Mouse (Mus musculus) lung, embryonic 15.5 days (tissue): Measurements from ENCODE around the gene Il15ra. TPM values are rescaled to one million over a fixed set of nuclear protein-coding genes. Genes with fewer than 3 reads are reported as not detected.
"Not testable (repeated sequence)": the region's sequence is repeated elsewhere in the genome, so short reads cannot be mapped to it uniquely, and the experiment has no call there.

Source experiments
- ATAC-seq: fragments of 200-750 bp; cut with Nextera tagmentation; 2 replicates; pipeline ENCODE4 v1.8.0; 2017; ENCODE audit warnings: moderate number of reproducible peaks, borderline replicate concordance; ENCODE audit not compliant: low FRiP score, low TSS enrichment; ENCODE audit errors: extremely low read depth
- H3K27ac ChIP-seq: fragments of 300-500 bp; sonication (generic); 2 replicates; pipeline ENCODE4 v1.5.1; 2015; ENCODE audit warnings: moderate library complexity, mild to moderate bottlenecking, inconsistent platforms
- H3K27me3 ChIP-seq: fragments of 300-500 bp; sonication (generic); 2 replicates; pipeline ENCODE4 v1.6.1; 2015; ENCODE audit warnings: inconsistent platforms
- H3K36me3 ChIP-seq: fragments of 300-500 bp; sonication (generic); 2 replicates; pipeline ENCODE4 v1.6.1; 2015; ENCODE audit warnings: inconsistent platforms
- H3K4me1 ChIP-seq: fragments of 300-500 bp; sonication (generic); 2 replicates; pipeline ENCODE4 v1.6.1; 2015; ENCODE audit warnings: inconsistent platforms
- H3K4me2 ChIP-seq: fragments of 300-500 bp; sonication (generic); 2 replicates; pipeline ENCODE4 v1.6.1; 2015; ENCODE audit warnings: inconsistent platforms, mild to moderate bottlenecking, moderate library complexity
- H3K4me3 ChIP-seq: fragments of 300-500 bp; sonication (generic); 2 replicates; pipeline ENCODE4 v1.5.1; 2015; ENCODE audit warnings: mild to moderate bottlenecking, inconsistent platforms
- H3K9ac ChIP-seq: fragments of 300-500 bp; sonication (generic); 2 replicates; pipeline ENCODE4 v1.6.1; 2015; ENCODE audit warnings: inconsistent platforms
- H3K9me3 ChIP-seq: fragments of 300-500 bp; sonication (generic); 2 replicates; pipeline ENCODE4 v1.6.1; 2016; ENCODE audit warnings: inconsistent platforms
- WGBS: fragments of 180-500 bp; shearing (Covaris S2); methylation state at CpG from one replicate; pipeline ENCODE4 v1.1.7; 2015; 5-methylcytosine and 5-hydroxymethylcytosine counted together
- polyA plus RNA-seq: library from polyadenylated mRNA; unstranded; fragments of >200 nt; fragmentation: Nextera tagmentation; extraction: Ambion mirVana; gene quantifications from 2 replicates; pipeline ENCODE4 v1.2.1, GENCODE M21; 2015

Il15ra gene
- polyA plus RNA-seq, 1 experiment from 2014 or later, result 4.5 TPM

- H3K27ac ChIP-seq, result no peak overlapping the region
- no peaks in the 10 kb centered on the region for H3K36me3 ChIP-seq
- no peaks in the 10 kb centered on the region; the same call in 1 of the 2 replicates for H3K27me3 ChIP-seq
- WGBS, result 84% methylated on average over 4 of the region's 4 CpGs
- no peak overlapping the region for H3K4me2 ChIP-seq
- no peak for ATAC-seq
- no peak overlapping the region for H3K4me3 ChIP-seq
- no peaks in the 10 kb centered on the region for H3K4me1 ChIP-seq
- no peaks in the 10 kb centered on the region for H3K9me3 ChIP-seq
- H3K9ac ChIP-seq, result no peak overlapping the region
Observed at GRCm38 (mm10) chr2:11686512-11686911, 18.6 kb upstream of the Il15ra start.

- H3K9me3 ChIP-seq, result no peaks in the 10 kb centered on the region
- WGBS, result 13% methylated on average over 3 of the region's 3 CpGs
- no peak overlapping the region for H3K9ac ChIP-seq
- no peaks in the 10 kb centered on the region for H3K36me3 ChIP-seq
- H3K27me3 ChIP-seq, result no peaks in the 10 kb centered on the region; the same call in 1 of the 2 replicates
- no peak overlapping the region for H3K4me2 ChIP-seq
- H3K4me1 ChIP-seq, result no peaks in the 10 kb centered on the region
- no peak overlapping the region for H3K4me3 ChIP-seq
- ATAC-seq, result no peak
- no peak overlapping the region for H3K27ac ChIP-seq
Observed at GRCm38 (mm10) chr2:11687436-11687835, 17.7 kb upstream of the Il15ra start.

DNA sequence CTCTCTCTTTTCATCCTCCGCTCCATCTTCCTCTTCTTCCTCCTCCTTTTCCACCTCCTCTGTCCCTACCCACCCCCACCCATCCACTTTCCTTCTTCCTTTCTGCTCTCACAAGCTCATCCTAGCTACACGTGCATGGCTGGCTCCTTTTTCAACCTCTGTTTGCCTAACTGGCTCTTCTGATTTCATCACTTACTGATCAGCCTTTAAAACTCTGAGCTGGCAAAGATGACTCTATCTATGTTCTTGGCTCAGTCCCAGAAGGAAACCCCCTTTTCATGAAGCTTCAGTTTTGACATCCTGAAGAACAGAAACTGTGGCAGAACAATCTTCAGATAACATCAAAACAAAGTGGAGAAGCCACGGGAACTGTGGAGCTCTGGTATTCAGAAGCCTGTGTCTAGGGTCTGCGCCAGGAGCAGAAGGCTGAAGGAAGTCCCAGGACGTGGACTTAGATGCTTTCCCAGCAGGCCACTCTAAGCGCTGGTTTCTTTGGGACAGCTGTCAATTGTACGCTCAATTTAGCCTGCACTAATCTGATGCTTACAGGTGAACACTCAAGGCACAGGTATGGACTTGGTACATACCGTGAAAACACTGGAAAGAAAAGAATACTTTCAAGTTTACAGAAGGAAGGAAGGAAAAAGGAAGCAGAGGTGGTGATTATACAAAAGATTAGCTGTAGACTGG lies 14.7 kb upstream of the Il15ra start:
- no peaks in the 10 kb centered on the region; the same call in 1 of the 2 replicates for H3K27me3 ChIP-seq
- WGBS, result 53% methylated on average over 8 of the region's 8 CpGs
- no peak overlapping the region for H3K9ac ChIP-seq
- no peak overlapping the region for H3K27ac ChIP-seq
- H3K4me1 ChIP-seq, result no peaks in the 10 kb centered on the region
- no peak overlapping the region for H3K4me2 ChIP-seq
- no peaks in the 10 kb centered on the region for H3K36me3 ChIP-seq
- no peaks in the 10 kb centered on the region for H3K9me3 ChIP-seq
- no peak for ATAC-seq
- no peak overlapping the region for H3K4me3 ChIP-seq

GRCm38 (mm10) chr2:11693352-11693751 lies 11.7 kb upstream of the Il15ra start:
- no peak for ATAC-seq
- no peaks in the 10 kb centered on the region for H3K27me3 ChIP-seq
- no peaks in the 10 kb centered on the region for H3K4me1 ChIP-seq
- H3K27ac ChIP-seq, result no peak overlapping the region
- H3K9ac ChIP-seq, result no peak overlapping the region
- no peak overlapping the region for H3K4me3 ChIP-seq
- no peak overlapping the region for H3K4me2 ChIP-seq
- H3K36me3 ChIP-seq, result no peaks in the 10 kb centered on the region
- no peaks in the 10 kb centered on the region for H3K9me3 ChIP-seq
- 77% methylated on average over 4 of the region's 4 CpGs for WGBS

DNA sequence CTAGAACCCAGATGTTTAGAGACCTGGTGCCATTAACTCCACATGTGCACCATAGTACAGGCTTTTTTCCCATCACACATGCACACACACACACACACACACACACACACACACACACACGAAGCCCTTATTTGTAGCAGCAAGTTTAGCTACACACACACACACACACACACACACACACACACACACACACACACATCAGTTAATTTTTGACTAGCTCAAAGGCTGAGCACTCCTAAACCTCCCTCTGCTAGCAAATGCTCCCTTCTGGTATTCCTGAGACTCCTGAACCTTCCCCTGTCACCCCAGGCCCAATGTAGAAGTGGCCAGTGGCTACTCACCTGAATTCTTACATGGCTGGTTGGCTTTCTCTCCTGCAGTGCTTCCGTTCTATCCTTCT lies 11.0 kb upstream of the Il15ra start:
- Histone ChIP-seq H3K4me3 (no peak overlapping the region), H3K9ac (no peak overlapping the region), H3K36me3 (no peaks in the 10 kb centered on the region), H3K27me3 (no peaks in the 10 kb centered on the region), H3K4me2 (no peak overlapping the region), H3K9me3 (no peaks in the 10 kb centered on the region), H3K4me1 (no peaks in the 10 kb centered on the region), H3K27ac (no peak overlapping the region)
- no peak for ATAC-seq
- 65% methylated on average over 2 of the region's 2 CpGs for WGBS

DNA sequence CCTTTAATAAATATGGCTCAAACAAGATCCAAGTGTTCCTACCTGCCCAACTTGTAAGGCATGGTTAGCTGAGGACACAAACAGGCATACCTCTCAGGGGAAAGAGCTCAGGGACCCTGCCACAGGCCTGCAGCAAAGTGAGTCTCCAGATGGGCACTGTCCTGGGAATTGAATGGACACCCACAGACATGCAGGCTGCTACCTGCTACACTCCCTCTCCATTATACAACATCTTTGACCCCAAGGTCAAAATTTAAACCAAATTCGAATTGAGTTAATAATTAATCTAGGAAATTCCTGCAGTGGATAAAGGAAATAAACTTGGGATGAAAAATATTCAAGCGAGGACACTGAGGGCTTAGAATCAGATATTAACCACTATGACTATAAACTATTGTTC lies 9.2 kb upstream of the Il15ra start:
- Histone ChIP-seq H3K4me1 (no peaks in the 10 kb centered on the region), H3K4me3 (no peak overlapping the region), H3K9me3 (no peaks in the 10 kb centered on the region), H3K27me3 (no peaks in the 10 kb centered on the region), H3K36me3 (no peaks in the 10 kb centered on the region), H3K4me2 (no peak overlapping the region), H3K9ac (no peak overlapping the region), H3K27ac (no peak overlapping the region)
- ATAC-seq, result no peak
- WGBS, result 55% methylated on average over 2 of the region's 2 CpGs

DNA sequence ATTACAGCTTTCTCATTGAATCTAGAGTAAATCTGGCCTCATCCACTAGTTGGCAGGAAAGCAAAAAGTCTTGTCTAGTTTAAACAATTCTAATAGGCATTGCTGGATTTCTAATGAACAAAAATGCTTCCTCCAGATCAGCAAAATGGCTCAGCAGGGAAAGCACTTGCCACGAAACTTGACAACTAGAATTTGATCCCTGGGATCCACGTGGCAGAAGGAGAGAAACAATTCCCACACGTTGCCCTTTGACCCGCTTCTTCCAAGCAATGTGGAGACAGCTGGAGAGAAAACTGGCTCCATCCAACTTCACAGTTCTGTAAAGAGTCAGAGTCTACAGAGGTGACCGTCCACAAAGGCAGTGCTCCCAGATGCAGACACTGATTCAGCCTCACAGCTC lies 6.1 kb upstream of the Il15ra start:
- 58% methylated on average over 5 of the region's 5 CpGs for WGBS
- H3K4me2 ChIP-seq, result no peak overlapping the region
- ATAC-seq, result no peak
- H3K9ac ChIP-seq, result no peak overlapping the region
- no peaks in the 10 kb centered on the region for H3K9me3 ChIP-seq
- no peak overlapping the region for H3K27ac ChIP-seq
- no peaks in the 10 kb centered on the region for H3K36me3 ChIP-seq
- no peaks in the 10 kb centered on the region; the same call in 1 of the 2 replicates for H3K27me3 ChIP-seq
- H3K4me1 ChIP-seq, result no peaks in the 10 kb centered on the region
- no peak overlapping the region for H3K4me3 ChIP-seq

DNA sequence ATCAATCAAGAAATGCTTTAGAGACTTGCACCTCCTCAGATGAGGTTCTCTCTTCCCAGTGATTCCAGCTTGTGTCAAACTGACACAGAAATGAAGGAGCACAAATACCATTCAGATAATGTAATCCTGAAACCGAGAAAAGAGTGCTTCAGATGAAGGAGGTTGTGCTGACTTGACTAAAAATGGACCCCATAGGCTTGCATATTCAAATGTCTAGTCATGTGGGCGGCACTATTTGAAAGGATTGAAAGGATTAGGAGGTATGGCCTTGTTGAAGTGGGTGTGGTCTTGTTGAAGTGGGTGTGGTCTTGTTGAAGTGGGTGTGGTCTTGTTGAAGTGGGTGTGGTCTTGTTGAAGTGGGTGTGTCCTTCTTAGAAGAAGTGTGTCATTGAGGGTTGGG lies 5.2 kb upstream of the Il15ra start:
- Histone ChIP-seq H3K27me3 (no peaks in the 10 kb centered on the region; the same call in 1 of the 2 replicates), H3K36me3 (no peaks in the 10 kb centered on the region), H3K4me3 (no peak overlapping the region), H3K9me3 (no peaks in the 10 kb centered on the region), H3K27ac (no peak overlapping the region), H3K4me1 (no peaks in the 10 kb centered on the region), H3K9ac (no peak overlapping the region), H3K4me2 (no peak overlapping the region)
- WGBS, result 74% methylated on average over 2 of the region's 2 CpGs
- no peak for ATAC-seq

- Histone ChIP-seq H3K4me2 (peak overlapping the region; percentile 93), H3K9me3 (no peaks in the 10 kb centered on the region), H3K27ac (no peak overlapping the region), H3K36me3 (no peaks in the 10 kb centered on the region), H3K4me3 (peak overlapping the region; percentile 71), H3K27me3 (no peaks in the 10 kb centered on the region; the same call in 1 of the 2 replicates), H3K4me1 (peaks cover 14% of the 10 kb centered on the region), H3K9ac (peak overlapping the region; percentile 53)
- 3% methylated on average over 28 of the region's 28 CpGs for WGBS
- ATAC-seq, result peak; percentile 55
Observed at GRCm38 (mm10) chr2:11706030-11706745, 1.1 kb downstream of the Il15ra start.

DNA sequence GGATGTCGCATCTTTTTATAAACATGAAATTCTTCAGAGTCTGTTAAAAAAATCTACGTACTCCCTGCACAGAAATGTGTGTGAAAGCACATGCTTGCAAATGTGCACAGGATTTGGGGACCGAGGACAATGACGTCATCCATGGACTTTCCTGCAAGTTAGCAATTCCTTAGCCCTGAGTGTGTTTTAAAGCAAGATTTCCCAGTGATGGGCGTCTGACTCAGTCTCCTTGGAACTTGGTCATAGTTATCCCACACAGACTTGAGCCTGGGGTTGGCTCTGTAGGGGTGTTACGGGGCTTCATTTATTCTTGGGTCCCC lies 1.6 kb downstream of the Il15ra start:
- no peak for ATAC-seq
- Histone ChIP-seq H3K4me1 (peaks cover 14% of the 10 kb centered on the region), H3K36me3 (no peaks in the 10 kb centered on the region), H3K4me2 (peak overlapping the region; percentile 93), H3K4me3 (no peak overlapping the region; the same call in 1 of the 2 replicates), H3K27me3 (no peaks in the 10 kb centered on the region; the same call in 1 of the 2 replicates), H3K9me3 (no peaks in the 10 kb centered on the region), H3K9ac (no peak overlapping the region), H3K27ac (no peak overlapping the region)
- 32% methylated on average over 6 of the region's 6 CpGs for WGBS

- H3K9me3 ChIP-seq, result no peaks in the 10 kb centered on the region
- H3K4me2 ChIP-seq, result no peak overlapping the region
- no peak for ATAC-seq
- H3K27me3 ChIP-seq, result no peaks in the 10 kb centered on the region; the same call in 1 of the 2 replicates
- H3K27ac ChIP-seq, result no peak overlapping the region
- no peaks in the 10 kb centered on the region for H3K36me3 ChIP-seq
- 73% methylated on average over 5 of the region's 5 CpGs for WGBS
- H3K9ac ChIP-seq, result no peak overlapping the region
- no peak overlapping the region for H3K4me3 ChIP-seq
- peaks cover 14% of the 10 kb centered on the region for H3K4me1 ChIP-seq
Observed at GRCm38 (mm10) chr2:11708538-11708937, 3.4 kb downstream of the Il15ra start.

- H3K4me2 ChIP-seq, result not testable (repeated sequence)
Observed at GRCm38 (mm10) chr2:11710101-11710500, 5.0 kb downstream of the Il15ra start.

More at GRCm38 (mm10) chr2:11710101-11710500, 5.0 kb downstream of the Il15ra start:
- H3K4me3 ChIP-seq, H3K9me3 ChIP-seq, H3K36me3 ChIP-seq, H3K27ac ChIP-seq, H3K9ac ChIP-seq, H3K27me3 ChIP-seq, ATAC-seq: not testable (repeated sequence)
- WGBS, result 49% methylated on average over 4 of the region's 4 CpGs
- peaks cover 12% of the 10 kb centered on the region for H3K4me1 ChIP-seq
